Mouse (Mus musculus) thymus, postnatal 10 days (tissue): Measurements from ENCODE around the gene Zwilch.
A peak's percentile ranks its signal among the peaks of the same experiment; 100 is the strongest.
"Not testable (repeated sequence)": the region's sequence is repeated elsewhere in the genome, so short reads cannot be mapped to it uniquely, and the experiment has no call there.

Experiments
- DNase-seq, 2 experiments: peaks; one replicate each; pipeline ENCODE4 v3.0.0; 2021; ENCODE audit warnings: low spot score in 2 of 2

Gene Zwilch

DNA sequence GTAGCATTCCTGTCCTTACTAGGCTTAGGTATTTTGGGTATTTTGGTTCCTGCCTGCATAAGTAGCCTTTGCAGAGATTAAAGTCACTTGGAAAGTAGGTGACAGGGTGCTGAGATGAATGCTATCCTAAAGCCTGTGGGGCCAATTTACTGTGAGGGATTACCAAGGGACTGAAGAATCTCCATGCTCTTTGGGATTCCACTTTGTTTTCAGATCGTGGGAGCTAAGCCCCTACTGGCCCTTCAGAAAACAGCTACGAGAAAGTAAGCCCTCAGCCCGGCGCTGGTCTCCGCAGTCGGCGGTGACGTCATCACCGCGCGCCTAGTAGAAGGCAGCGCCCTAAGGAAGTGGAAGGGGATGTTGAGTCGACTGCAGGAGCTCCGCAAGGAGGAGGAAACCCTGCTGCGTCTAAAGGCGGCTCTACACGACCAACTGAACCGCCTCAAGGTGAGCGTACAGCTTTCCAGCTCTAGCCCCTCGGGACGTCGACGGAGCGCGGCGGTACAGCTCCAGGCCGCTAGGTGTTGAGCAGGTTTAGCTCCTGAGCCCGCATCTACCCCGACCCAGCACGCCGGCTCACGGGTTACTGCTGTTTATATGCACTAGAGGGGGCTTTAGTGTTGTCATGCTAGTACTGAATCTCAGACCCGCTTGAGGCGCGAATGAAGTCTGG, 6.2 kb upstream of the Zwilch start, which contains the start of gene Snapc5:
Snapc5 (plus strand) TSS at position 301 of the 673 bp plus-strand sequence.
- DNase-seq: peak; percentile 87 to 89

- peak in 1 of 2 experiments; percentile 10 for DNase-seq
Measured at GRCm38 (mm10) chr9:64178610-64178973, 5.7 kb upstream of the Zwilch start.

- no peak for DNase-seq
Measured at GRCm38 (mm10) chr9:64175378-64175777, 2.5 kb upstream of the Zwilch start.

DNA sequence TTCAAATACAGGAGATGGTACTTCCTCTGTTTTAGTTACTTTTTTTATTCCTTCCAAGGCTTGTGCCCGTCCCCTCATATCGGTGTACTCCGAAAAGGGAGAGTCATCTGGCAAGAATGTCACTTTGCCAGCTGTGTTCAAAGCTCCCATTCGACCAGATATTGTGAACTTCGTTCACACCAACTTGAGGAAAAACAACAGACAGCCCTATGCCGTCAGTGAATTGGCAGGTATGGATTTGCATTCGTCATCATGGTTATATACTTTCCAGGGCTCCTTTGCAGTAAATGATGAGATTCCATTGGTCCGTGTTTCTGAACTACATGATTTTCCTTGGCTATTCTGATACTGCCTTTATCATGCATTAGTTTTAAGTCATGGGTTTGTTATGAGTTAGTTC, 1.9 kb upstream of the Zwilch start:
- no peak for DNase-seq

DNA sequence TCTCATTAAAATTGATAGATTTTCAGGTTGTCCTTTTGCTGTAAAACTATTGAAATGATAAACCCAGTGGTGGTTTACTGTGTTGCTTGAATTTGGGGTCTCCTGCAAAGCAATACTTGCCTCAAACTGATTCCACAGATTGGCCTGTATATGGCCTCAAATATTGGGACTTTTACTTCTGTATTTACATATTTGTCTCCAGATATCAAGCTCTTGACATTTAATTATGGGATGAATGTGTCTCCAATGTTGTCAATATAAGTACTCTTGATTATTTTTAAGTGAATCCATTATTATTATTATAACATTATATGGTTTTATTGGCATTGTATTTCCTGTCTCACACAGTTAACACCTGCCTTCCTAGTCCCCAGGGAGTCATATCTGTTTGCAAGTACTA, 1.4 kb upstream of the Zwilch start:
- no peak for DNase-seq

DNA sequence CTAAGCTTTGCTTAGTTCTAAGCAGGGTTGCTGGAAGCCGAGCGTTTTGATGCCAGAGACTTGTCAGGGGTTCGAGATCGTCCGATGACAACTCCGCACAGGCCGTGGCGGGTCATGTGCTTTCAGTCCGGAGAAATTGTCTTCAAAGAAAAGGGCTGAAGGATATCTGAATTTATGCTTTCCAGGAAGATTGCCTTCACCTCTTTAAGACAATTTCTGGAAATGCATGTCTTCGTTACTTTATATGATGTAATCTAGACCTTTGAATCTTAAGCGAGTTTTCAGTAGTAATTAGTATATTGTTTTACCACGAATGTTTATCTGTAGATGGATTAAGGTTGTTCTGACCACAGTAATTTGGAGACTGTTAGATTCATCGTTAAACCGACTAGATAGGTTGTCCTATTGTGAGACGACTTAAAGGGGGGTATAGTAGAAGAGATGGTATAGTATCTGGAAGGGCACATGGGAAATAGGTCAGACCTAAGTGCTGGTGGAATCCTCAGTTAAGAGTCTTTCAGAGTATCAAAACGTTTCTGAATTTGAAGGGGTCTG, 839 bp upstream of the Zwilch start:
- DNase-seq: no peak

GRCm38 (mm10) chr9:64172145-64172815, 624 bp downstream of the Zwilch start:
- DNase-seq: no peak

GRCm38 (mm10) chr9:64169967-64170366, 2.9 kb downstream of the Zwilch start:
- DNase-seq: not testable (repeated sequence)

DNA sequence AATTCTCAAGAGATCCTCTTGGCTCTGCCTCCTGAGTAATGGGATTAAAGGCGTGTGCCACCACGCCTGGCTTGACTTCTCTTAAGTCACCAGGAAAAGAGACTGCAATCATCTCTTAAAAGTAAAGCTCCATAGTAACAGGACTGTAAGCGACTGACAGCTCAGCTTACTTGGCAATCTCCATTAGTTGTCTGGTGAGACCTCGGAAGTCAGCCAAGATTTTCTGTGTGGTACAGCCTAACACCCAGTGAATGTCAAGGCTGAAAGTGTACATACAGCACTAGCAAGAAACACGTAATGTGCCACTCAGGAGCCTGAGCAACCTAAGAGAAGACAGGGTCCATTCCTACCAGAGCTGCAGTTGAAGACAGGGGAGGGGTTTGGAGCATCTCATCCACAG, 12.4 kb downstream of the Zwilch start:
- DNase-seq: no peak

DNA sequence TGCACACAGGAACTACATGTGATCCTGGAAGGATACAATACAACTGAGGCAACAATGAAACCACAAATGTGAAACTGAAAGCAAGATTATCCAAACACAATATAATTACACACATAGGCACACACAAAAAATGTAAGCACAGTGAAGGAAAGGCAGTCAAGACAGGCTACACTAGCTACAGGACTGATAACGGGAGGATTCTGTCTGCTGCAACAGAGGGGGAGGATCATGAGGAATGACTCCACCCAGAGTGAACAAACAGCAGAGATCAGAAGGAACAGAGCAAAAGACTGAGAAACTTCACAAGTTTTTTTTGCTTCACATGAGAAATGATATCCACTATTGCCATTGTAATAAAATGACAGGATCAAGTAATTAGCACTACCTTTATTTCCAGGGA, 16.3 kb downstream of the Zwilch start:
- DNase-seq: no peak

DNA sequence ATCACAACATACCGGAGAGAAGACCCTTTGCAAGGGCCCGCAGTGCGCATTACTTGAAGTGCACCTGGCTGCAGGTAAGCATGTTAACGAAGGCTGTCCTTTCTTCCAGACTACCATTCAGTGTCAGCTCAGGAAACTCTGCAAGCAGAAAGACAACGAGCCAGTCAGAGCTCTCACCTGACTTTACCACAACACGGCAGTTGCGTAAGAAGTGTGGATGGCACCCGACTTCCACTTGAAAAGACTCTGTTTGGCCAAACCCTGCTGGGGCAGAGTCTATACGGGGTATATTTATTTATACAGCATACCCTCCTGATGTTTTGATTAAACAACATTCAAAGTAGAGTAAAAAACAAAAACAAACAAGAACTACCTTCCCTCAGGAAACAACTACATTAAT, 33.0 kb downstream of the Zwilch start:
- DNase-seq: no peak

DNA sequence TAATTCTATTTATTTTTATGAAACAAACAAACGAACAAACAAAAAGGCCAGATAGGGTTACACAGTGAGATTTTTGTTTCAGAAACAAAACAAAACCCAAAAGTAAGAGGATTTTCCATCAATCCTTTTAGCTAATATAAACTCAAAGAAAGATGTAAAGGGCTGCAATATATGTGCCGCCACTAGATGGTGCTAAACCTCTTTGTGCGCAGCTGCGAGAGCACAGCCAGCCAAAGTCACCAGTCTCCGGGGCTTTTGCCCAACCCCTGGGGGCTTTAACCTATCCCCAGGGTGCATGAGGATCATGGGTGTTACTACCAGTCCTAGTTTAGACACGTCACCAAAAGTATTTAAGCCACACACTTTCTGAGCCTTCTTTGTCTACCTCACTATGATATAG, 34.0 kb downstream of the Zwilch start:
- DNase-seq: peak; percentile 12 to 52

DNA sequence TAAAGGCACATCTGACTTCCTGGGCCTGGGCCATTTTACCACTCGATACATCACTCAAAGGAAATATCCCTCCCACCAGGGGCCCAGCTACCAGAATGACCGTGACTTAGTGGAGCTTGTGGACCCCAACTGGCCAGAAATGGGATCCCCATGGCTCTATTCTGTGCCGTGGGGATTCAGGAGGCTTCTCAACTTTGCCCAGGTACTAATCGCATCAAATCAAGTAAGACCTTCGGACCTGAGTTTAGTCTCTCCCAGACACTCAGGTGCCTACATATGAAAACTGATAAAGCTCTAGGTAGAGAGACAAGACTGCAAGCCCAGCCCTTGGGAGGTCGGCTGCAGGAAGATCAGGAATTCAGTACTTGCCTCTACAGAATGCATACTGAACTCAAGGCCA, 41.3 kb downstream of the Zwilch start:
- DNase-seq: no peak

DNA sequence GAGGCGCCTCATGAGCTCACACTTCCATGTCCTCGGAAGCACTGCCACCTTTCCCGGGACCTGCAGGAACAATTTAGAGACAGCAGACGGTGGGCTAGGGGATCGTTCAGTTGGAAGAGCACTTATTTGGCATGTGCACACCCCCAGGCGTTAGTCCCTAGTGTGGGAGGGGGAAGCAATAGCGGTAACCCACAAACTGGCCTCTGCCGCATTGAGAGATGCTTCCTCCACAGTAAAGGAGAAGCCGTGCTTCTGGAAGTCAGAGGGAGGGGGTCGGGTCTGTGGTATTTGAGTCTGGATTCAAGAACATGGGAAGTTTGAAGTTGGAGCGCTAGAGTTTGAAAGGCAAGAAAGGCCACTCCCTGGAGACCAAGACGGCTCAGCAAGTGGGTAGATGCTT, 46.8 kb downstream of the Zwilch start:
- no peak for DNase-seq

GRCm38 (mm10) chr9:64125307-64125706, 47.6 kb downstream of the Zwilch start:
- DNase-seq: no peak

DNA sequence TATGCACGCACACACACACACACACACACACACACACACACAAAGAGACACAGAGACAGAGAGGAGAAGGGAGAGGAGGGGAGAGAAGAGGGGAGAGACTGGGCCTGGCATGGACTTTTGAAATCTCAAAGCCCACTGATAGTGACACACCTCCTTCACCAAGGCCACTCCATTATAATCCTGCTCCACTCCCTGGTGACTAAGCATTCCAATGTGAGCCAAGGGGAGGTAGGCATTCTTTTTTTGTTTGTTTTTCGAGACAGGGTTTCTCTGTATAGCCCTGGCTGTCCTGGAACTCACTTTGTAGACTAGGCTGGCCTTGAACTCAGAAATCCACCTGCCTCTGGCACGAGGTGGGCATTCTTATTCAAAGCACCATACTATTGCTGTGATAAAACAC, 48.1 kb downstream of the Zwilch start:
- not testable (repeated sequence) for DNase-seq

DNA sequence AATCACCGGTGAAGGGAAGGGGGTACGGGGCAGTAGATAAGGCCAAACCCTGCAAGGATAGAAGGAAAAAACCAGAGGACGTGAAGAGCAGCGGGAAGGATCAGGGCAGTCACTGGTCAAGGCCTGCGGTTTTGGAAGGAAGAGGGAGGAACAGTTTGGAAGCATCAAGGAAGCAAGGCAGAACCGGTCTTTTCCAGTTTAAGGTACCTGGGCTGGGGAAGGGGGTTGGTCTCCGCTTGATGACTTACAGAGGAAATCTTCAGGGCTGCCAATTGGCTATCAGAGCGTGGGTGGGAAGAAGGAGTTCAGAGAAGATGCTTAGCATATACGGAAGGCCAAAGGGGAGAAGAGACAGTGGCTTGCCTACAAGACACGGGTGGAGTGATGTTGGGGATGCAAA, 50.3 kb downstream of the Zwilch start:
- no peak for DNase-seq

DNA sequence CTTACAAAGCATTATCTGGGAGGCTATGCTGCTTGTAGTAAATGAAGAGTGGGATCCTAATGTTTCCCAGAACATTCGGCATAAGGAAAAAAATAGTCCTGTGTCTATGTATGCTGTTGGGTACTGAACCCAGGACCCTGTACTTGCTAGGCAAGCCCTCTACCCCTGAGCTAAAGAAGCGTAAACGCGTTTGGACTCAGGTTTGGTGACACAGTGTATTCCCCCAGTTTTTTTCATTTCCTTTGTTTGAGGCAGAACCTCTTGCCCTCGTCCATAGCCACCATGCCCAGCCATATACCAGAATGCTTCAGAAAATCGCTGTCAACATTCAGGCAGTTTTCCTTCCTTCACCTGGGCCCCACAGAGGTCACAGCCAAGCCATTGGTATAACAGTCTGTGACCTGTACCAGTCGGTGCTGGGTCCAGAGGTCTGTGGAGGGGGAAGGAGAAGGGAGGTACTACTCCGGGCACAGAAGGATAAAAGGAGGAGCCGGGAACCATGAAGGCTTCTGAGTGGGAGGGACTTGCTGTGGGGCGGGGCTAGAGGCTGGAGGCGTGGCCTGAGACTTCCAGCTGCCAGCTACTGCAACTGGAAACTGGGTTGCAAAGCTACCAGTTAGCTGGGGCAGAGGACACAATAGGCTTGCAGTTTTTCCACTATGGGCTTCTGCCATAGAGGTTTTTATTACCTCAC, 52.2 kb downstream of the Zwilch start:
- no peak for DNase-seq

DNA sequence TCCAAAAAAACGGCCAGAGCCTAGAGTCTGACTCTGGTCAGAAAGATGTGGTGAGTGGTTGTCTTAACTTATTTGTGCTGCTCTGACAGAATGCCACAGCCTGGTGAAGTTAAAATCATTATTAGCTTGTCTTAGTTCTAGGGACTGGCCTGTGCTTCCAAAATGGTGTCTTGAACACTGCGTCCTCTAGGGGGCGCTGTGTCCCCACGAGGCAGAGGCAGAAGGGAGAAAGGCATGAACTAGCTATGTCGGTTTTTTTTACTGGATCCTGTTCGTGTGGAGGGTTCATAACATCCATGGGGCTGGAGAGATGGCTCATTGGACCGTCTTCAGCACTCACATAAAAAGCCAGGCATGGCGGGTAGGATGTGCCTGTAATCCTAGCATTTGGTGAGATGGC, 53.0 kb downstream of the Zwilch start:
- DNase-seq: peak; percentile 25 to 62

DNA sequence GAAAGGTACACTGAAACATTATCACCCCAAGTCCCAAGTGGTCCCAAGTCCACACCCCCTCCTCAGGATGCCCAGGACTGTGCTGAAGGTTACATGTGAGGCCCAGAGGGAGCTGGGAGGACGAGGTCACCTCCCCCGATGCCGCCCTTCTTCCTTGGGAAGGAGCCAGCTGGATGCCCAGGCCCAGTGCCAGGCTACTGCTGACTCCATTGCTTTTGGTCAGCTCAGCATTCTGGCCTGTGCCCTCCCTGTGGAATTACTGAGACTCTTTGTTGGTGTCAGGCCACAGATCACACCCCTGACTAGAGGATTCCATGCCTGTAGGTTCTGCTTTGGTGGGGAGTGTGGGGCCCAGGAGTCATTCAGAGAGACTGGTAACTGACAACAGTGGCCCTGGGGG, 56.0 kb downstream of the Zwilch start, which contains the start of gene Lctl:
Lctl (plus strand) TSS at position 272 of the 400 bp plus-strand sequence.
- DNase-seq: no peak

DNA sequence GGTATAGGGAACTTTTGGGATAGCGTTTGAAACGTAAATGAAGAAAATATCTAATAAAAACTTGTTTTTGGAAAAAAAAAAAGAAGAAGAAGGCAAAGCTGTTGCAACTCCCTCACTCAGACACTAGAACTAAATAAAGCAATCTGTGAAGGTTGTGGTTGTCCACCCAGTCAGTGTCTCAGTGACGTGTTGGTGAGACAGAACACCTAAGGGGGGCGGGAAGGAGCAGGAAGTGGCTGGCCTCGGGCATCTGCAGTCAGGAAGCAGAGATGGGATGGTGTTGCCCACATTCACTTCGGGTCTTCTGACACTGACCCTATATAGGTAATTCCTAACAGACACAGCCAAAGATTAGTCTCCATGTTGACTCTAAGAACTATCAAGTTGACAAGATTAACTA, 57.1 kb downstream of the Zwilch start:
- no peak for DNase-seq

DNA sequence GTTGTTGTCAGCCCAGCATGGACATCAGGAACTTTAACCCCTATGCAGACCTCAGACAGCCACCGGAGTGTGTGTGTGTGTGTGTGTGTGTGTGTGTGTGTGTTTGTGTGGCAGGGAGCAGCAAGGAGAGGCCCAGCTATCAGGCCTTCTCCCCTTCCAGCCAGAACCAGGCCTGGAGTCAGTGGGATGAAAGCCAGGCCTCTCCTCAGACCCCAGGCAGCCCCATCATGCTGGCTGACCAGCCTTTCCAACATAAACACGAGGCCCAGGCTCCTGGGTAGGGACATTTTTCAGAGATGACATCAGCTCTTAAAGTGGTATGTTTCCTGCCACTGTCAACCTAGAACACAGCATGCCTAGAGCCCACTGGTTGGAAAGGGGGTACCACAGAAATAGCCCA, 58.3 kb downstream of the Zwilch start:
- no peak for DNase-seq

DNA sequence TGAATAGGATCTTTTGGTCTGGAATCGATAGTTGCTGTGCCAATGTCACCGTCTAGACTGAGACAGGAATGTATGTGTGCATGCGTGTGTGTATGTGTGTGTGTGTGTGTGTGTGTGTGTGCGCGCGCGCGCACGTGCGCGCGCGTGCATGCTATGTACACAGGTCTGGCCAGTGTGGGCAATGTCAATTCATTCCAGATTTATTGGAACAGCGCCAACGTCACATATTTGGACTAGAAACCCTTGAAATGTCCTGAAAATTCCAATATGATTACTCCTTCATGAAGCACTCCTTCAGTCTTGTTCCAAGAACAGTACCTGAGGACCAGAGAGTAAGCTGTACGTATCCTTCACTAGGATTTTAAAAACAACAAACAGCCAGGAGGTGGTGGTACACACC, 62.4 kb downstream of the Zwilch start:
- no peak for DNase-seq
